Mouse (Mus musculus) heart, embryonic 11.5 days (tissue): ENCODE measurements around the gene Ect2l. TPM values are rescaled to one million over a fixed set of nuclear protein-coding genes. Genes with fewer than 3 reads are reported as not detected.

Source experiments
- ATAC-seq: fragments of 200-750 bp; cut with Nextera tagmentation; replicated peaks from 2 replicates; pipeline ENCODE4 v1.8.0; 2017; ENCODE audit warnings: moderate library complexity; ENCODE audit not compliant: insufficient number of reproducible peaks, low FRiP score, low TSS enrichment
- H3K27ac ChIP-seq: fragments of 300-500 bp; sonication (generic); 2 replicates; pipeline ENCODE4 v1.5.1; 2014; ENCODE audit warnings: mild to moderate bottlenecking, low read depth, low read length
- H3K27me3 ChIP-seq: fragments of 300-500 bp; sonication (generic); 2 replicates; pipeline ENCODE4 v1.6.1; 2014; ENCODE audit warnings: mild to moderate bottlenecking, low read length, mixed read lengths; ENCODE audit not compliant: control insufficient read depth, insufficient read depth
- H3K36me3 ChIP-seq: fragments of 300-500 bp; sonication (generic); 2 replicates; pipeline ENCODE4 v1.6.1; 2014; ENCODE audit warnings: mild to moderate bottlenecking, low read length, moderate library complexity, mixed read lengths; ENCODE audit not compliant: control insufficient read depth, insufficient read depth
- H3K4me1 ChIP-seq: fragments of 300-500 bp; sonication (generic); 2 replicates; pipeline ENCODE4 v1.6.1; 2014; ENCODE audit warnings: low read length; ENCODE audit not compliant: control insufficient read depth, insufficient read depth
- H3K4me2 ChIP-seq: fragments of 300-500 bp; sonication (generic); 2 replicates; pipeline ENCODE4 v1.6.1; 2014; ENCODE audit warnings: mild to moderate bottlenecking, moderate library complexity
- H3K4me3 ChIP-seq: fragments of 300-500 bp; sonication (generic); 2 replicates; pipeline ENCODE4 v1.5.1; 2014; ENCODE audit warnings: low read depth, low read length
- H3K9ac ChIP-seq: fragments of 300-500 bp; sonication (generic); 2 replicates; pipeline ENCODE4 v1.6.1; 2014; ENCODE audit warnings: mild to moderate bottlenecking, low read depth, low read length, moderate library complexity
- H3K9me3 ChIP-seq: fragments of 300-500 bp; sonication (generic); replicated peaks from 2 replicates; pipeline ENCODE4 v1.6.1; 2016; ENCODE audit warnings: low read length; ENCODE audit not compliant: control insufficient read depth
- WGBS: fragments of 180-500 bp; shearing (Covaris S2); extraction: QIAGEN DNeasy Blood & Tissue Kit; methylation state at CpG from one replicate; pipeline ENCODE4 v1.1.7; 2014; ENCODE audit not compliant: insufficient replicate concordance; 5-methylcytosine and 5-hydroxymethylcytosine counted together
- polyA plus RNA-seq: library from polyadenylated mRNA; unstranded; fragments of >200 nt; fragmentation: Nextera tagmentation; extraction: Ambion mirVana; gene quantifications from 2 replicates; pipeline ENCODE4 v1.2.1, GENCODE M21; 2014

Ect2l gene
- polyA plus RNA-seq, 1 experiment from 2014 or later, result 0.44 TPM

DNA sequence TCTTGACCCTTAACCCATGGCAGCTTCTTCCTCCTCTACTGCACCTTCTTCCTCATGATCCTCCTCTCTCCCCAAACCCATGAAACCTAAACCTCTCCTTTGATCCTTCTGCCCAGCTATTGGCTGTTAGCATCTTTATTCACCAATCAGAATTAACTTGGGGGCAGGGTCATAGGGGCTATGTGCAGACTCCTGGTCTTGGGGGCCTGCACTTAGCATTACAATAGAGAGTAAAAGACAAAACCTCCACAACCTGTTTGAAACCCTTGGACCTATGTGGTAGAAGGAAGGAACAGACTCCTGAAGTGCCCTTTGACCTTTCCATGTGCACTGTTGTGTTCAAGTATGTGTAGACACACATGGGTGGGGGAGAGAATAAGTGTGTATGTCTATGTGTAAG is 120.0 kb downstream of the Ect2l start:
- H3K27ac ChIP-seq, result no peak overlapping the region
- H3K27me3 ChIP-seq, result no peaks in the 10 kb centered on the region

GRCm38 (mm10) chr10:18082772-18083171 is 127.9 kb downstream of the Ect2l start:
- H3K9ac ChIP-seq, result no peak overlapping the region
- H3K27me3 ChIP-seq, result no peaks in the 10 kb centered on the region
- peaks cover 3% of the 10 kb centered on the region; the same call in 1 of the 2 replicates for H3K36me3 ChIP-seq
- no peak overlapping the region for H3K4me3 ChIP-seq
- 94% methylated on average over 6 of the region's 6 CpGs for WGBS
- H3K4me1 ChIP-seq, result peaks cover 12% of the 10 kb centered on the region
- no peaks in the 10 kb centered on the region for H3K9me3 ChIP-seq
- no peak overlapping the region for H3K4me2 ChIP-seq
- ATAC-seq, result no peak
- H3K27ac ChIP-seq, result no peak overlapping the region

More for the DNA sequence above, 120.0 kb downstream of the Ect2l start:
- Histone ChIP-seq H3K4me3 (no peak overlapping the region), H3K4me1 (no peaks in the 10 kb centered on the region), H3K4me2 (no peak overlapping the region), H3K9me3 (no peaks in the 10 kb centered on the region), H3K36me3 (peaks cover 5% of the 10 kb centered on the region; the same call in 1 of the 2 replicates), H3K9ac (no peak overlapping the region)
- no peak for ATAC-seq

GRCm38 (mm10) chr10:18081536-18081935 is 129.2 kb downstream of the Ect2l start:
- no peak overlapping the region for H3K27ac ChIP-seq
- ATAC-seq, result no peak
- 85% methylated on average over 1 of the region's 1 CpGs for WGBS
- H3K9me3 ChIP-seq, result no peaks in the 10 kb centered on the region
- H3K36me3 ChIP-seq, result peaks cover 3% of the 10 kb centered on the region; the same call in 1 of the 2 replicates
- H3K27me3 ChIP-seq, result no peaks in the 10 kb centered on the region
- peaks cover 12% of the 10 kb centered on the region for H3K4me1 ChIP-seq
- no peak overlapping the region for H3K9ac ChIP-seq
- H3K4me3 ChIP-seq, result no peak overlapping the region
- no peak overlapping the region for H3K4me2 ChIP-seq

Other genes with a start within 250 kb of the Ect2l start
- gene Abracl, start 187.6 kb downstream of the Ect2l start, polyA plus RNA-seq, result 210 and 221 TPM in 2 replicates
- gene Reps1, start 155.0 kb downstream of the Ect2l start, polyA plus RNA-seq, result 20.3 and 20.8 TPM in 2 replicates
- 8.9 and 10.0 TPM in 2 replicates for gene Ccdc28a, start 24.1 kb upstream of the Ect2l start, polyA plus RNA-seq
- 13.6 and 15.0 TPM in 2 replicates for gene Nhsl1, start 108.1 kb upstream of the Ect2l start, polyA plus RNA-seq